Mouse (Mus musculus) G1E (cell line): ENCODE results near the gene Rai14.

Experiments used
- CTCF ChIP-seq: IDR thresholded peaks from 2 replicates; pipeline ENCODE4 v1.5.1; 2012; ENCODE audit warnings: low read depth, low read length, inconsistent platforms, mixed read lengths
- POLR2AphosphoS5 ChIP-seq: IDR thresholded peaks from 2 replicates; pipeline ENCODE4 v1.6.1; 2012; ENCODE audit warnings: low read depth, low read length, inconsistent platforms; ENCODE audit not compliant: insufficient replicate concordance

DNA sequence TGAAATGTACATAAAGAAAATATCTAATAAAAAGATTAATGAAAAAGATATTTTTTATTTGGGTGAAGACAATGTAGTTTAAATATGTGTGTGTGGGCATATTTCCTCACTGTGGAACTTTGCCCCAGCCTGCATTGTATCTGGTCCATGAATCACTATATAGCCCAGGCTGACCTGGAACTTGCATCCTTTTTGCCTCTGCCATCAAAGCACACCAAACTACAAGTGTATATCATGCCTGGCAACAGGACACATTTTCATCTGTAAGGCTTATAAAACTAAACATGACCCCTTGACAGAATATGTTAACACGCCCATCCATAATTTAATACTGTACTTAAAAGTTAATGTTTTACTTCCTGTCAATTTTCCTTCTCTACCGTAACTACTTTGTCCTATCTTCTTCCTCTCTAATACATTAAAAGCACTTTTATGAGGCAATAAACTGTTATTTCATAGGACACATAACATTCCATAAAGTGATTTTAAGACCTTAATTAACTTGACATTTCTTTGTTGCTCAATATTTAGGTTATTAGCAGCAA is 61.4 kb downstream of the Rai14 start:
- TF ChIP-seq CTCF (no peak), POLR2AphosphoS5 (no peak)
